Mouse (Mus musculus): ENCODE measurements around the gene Nr1h3. TPM values are rescaled to one million over a fixed set of nuclear protein-coding genes. Genes with fewer than 3 reads are reported as not detected.

Gene Nr1h3
- total RNA-seq, 2 experiments from 2014 or later = 1.5 TPM

- intact Hi-C loops (cut with DNase I) = no loop called here
- no peak for DNase-seq (ENCODE audit: extremely low spot score in 1 of 2, low spot score in 2 of 2)
Measured at GRCm38 (mm10) chr2:91157002-91157752, 45.5 kb downstream of the Nr1h3 start.

GRCm38 (mm10) chr2:91154091-91154490 lies 48.5 kb downstream of the Nr1h3 start:
- DNase-seq (ENCODE audit: extremely low spot score in 1 of 2, low spot score in 2 of 2) = no peak
- intact Hi-C loops (cut with DNase I) = no loop called here

DNA sequence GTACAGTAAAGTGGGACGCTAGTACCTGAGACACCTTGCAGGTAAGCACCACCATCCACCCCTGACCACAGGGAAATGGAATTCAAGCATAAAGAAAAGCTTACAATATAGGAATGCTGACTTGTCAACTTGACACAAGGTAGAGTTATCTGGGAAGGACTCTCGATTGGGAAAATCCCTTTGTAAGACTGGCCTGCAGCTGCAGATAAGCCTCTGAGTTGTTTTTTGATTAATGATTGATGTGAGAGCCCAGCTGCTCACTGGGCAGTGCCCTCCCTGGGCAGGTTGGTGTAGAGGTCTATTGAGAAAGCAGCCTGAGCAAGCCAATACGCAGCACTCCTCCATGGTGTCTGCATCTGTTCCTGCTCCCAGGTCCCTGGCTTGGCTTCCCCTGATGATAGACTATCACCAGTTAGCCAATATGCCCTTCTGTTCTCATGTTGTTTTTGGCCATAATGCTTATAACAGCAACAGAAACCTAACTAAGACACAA lies 49.7 kb downstream of the Nr1h3 start:
- DNase-seq (ENCODE audit: extremely low spot score in 1 of 2, low spot score in 2 of 2) = no peak
- intact Hi-C loops (cut with DNase I) = no loop called here

DNA sequence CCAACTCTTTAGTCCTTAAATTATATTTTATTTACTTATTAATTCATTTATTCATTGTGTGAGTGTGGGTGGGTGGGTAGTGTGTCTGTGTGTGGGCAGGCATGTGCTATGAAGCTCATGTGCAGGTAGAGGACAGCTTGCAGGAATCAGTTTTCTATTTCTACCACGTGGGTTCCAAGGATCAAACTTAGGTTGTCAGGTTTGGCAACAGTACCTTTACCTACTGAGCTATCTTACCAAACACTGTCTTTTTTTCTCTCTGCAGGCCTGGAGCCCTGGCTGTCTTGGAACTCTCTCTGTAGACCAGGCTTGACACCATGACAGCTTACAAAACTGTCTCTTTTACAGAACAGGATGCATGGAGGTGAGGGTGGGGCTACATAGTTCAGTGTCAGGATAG lies 51.3 kb downstream of the Nr1h3 start:
- intact Hi-C loops (cut with DNase I) = no loop called here
- DNase-seq (ENCODE audit: extremely low spot score in 1 of 2, low spot score in 2 of 2) = no peak

- intact Hi-C loops (cut with DNase I) = no loop called here
- DNase-seq (ENCODE audit: extremely low spot score in 1 of 2, low spot score in 2 of 2) = no peak
Measured at GRCm38 (mm10) chr2:91148101-91148500, 54.5 kb downstream of the Nr1h3 start.

DNA sequence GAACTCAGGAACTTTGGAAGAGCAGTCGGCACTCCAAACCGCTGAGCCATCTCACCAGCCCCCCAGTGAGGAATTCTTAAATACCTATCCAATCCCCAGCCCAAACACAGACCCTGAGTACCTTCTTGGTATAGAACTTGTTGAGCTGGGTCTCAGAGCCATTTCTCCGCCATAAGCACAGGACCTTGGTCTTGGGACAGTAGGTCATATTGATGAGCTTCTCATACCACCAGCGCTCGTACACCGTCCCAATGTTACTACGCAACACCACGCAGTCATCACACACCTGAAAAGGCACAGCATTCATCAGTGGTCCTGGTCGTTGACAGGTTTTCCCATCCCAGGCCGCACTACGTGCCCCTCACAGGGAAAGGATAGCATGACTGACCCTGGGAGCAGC lies 59.2 kb downstream of the Nr1h3 start:
- intact Hi-C loops (cut with DNase I) = no loop called here
- DNase-seq (ENCODE audit: extremely low spot score in 1 of 2, low spot score in 2 of 2) = no peak

DNA sequence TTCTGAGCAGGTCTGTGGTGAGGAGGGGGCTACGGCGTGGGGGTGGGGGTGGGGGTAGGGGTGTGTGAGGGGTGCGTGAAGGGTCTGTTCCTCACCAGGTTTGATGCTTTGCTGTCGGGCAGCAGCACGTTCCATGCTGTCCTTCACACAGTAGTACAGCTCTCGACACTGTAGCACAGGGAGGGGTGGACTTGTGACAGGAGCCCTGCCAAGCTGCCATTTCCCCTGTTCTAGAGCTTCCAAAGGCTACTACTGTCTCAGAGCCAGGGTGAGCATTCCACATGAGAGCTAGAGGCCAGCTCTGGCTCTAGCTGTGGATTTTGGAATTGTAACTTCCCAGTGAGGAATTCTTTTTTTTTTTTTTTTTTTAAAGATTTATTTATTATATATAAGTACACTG lies 59.7 kb downstream of the Nr1h3 start:
- intact Hi-C loops (cut with DNase I) = no loop called here
- DNase-seq (ENCODE audit: extremely low spot score in 1 of 2, low spot score in 2 of 2) = no peak

GRCm38 (mm10) chr2:91139764-91140163 lies 62.9 kb downstream of the Nr1h3 start:
- intact Hi-C loops (cut with DNase I) = no loop called here
- no peak for DNase-seq (ENCODE audit: extremely low spot score in 1 of 2, low spot score in 2 of 2)

- intact Hi-C loops (cut with DNase I) = no loop called here
- DNase-seq (ENCODE audit: extremely low spot score in 1 of 2, low spot score in 2 of 2) = no peak
Measured at GRCm38 (mm10) chr2:91139311-91139710, 63.3 kb downstream of the Nr1h3 start.

DNA sequence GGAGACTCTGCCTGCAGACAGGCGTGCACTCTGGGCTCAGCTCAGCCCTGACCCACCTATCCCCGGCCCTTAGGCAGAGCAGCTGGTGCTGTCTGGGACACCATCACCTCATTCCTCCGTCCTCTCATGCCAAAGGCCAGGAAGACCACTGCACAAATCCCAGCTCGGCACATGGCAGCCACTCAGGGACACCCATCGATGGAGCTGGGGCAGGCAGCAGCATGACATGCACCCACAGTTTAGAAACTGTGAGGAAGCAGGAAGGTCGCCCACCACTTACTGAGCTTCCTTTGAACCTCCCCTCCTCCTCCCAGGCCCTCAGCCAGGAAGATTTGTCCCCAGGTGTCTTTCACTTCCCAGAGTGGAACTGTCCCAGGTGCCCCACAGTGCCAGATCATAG lies 65.2 kb downstream of the Nr1h3 start:
- DNase-seq (ENCODE audit: extremely low spot score in 1 of 2, low spot score in 2 of 2) = no peak
- intact Hi-C loops (cut with DNase I) = no loop called here

GRCm38 (mm10) chr2:91136513-91137412 lies 65.9 kb downstream of the Nr1h3 start:
- no peak for DNase-seq (ENCODE audit: extremely low spot score in 1 of 2, low spot score in 2 of 2)
- intact Hi-C loops (cut with DNase I) = no loop called here

Other genes starting within 250 kb of the Nr1h3 start
- gene Rapsn, start 167.2 kb downstream of the Nr1h3 start, total RNA-seq (2021) = under 1 TPM; 0.24 to 0.49 TPM
- 100 to 1,000 TPM; 207 to 208 TPM for gene Psmc3, start 148.8 kb downstream of the Nr1h3 start, total RNA-seq (2021)
- gene Slc39a13, start 132.4 kb downstream of the Nr1h3 start, total RNA-seq (2021) = 10 to 100 TPM; 25.7 to 27.6 TPM
- gene Spi1, start 120.4 kb downstream of the Nr1h3 start, total RNA-seq (2021) = 1 to 10 TPM; 5.2 to 5.6 TPM
- gene Mybpc3, start 84.7 kb downstream of the Nr1h3 start, total RNA-seq (2021) = under 1 TPM; 0.51 to 0.61 TPM
- 100 to 1,000 TPM; 170 to 174 TPM for gene Madd, start 19.0 kb downstream of the Nr1h3 start, total RNA-seq (2021)
- 10 to 100 TPM; 46.6 to 51.7 TPM for gene Acp2, start 51 bp upstream of the Nr1h3 start, total RNA-seq (2021)
- 10 to 100 TPM; 10.2 to 11.3 TPM for gene Ddb2, start 34.1 kb upstream of the Nr1h3 start, total RNA-seq (2021)
- 10 to 100 TPM; 36.4 to 38.7 TPM for gene Pacsin3, start 53.1 kb upstream of the Nr1h3 start, total RNA-seq (2021)
- gene Arfgap2, start 62.1 kb upstream of the Nr1h3 start, total RNA-seq (2021) = 10 to 100 TPM; 60.5 to 61.6 TPM
- 100 to 1,000 TPM in 1 of 2 experiments, 10 to 100 TPM in 1; 99.7 to 106 TPM for gene 1110051M20Rik, start 241.9 kb upstream of the Nr1h3 start, total RNA-seq (2021)

Measured in left cerebral cortex, postnatal 10 days (tissue).